Mouse (Mus musculus) spleen, postnatal 0 days (tissue): ENCODE data around the gene Cdc42ep1. TPM values are rescaled to one million over a fixed set of nuclear protein-coding genes. Genes with fewer than 3 reads are reported as not detected.

Experiments
- polyA plus RNA-seq: library from polyadenylated mRNA; unstranded; fragments of >200 nt; fragmentation: Nextera tagmentation; extraction: Ambion mirVana; gene quantifications from 2 replicates; pipeline ENCODE4 v1.2.1, GENCODE M21; 2015

Gene Cdc42ep1
- polyA plus RNA-seq, result 19.1 and 24.8 TPM in 2 replicates

DNA sequence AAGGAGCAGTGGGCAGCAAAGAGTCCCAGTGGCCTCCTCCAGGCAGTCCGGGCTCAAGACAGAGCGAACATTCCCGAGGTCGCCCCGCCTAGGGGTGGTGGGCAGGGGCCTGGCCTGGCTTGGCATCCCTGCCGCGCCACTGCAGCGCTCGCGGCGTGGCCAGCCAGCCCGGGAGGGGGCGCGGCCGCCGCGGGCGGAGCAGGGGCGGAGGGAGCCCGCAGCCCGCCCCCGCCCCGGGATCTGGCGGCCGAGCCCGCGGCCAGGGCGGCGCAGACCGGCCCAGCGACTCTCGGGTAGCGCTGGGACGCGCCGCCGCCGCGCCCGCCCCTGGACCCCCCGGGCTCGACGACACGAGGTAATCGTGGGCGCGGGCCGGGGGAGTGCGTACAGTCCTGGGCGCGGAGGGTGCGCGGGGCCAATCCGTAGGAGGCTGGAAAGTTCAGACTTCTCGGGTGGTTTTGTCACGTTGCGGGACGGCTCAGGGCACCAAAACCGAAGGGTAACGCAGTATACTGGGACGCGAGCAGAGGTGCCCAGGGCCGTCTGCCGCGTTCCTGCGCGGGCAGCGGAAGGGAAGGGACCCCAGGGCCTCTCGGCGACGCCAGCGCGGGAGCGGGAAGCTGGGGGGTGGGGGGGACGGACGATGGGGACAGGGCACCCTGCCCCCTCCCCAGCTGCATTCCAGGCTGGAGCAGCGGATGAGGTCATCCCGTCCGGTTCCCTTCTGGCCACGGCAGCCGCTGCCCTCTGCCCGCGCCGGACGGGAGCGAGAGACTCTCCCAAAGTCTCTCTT, at the start of gene Cdc42ep1:
Cdc42ep1 (plus strand) TSS at position 254 of the 793 bp plus-strand sequence.

DNA sequence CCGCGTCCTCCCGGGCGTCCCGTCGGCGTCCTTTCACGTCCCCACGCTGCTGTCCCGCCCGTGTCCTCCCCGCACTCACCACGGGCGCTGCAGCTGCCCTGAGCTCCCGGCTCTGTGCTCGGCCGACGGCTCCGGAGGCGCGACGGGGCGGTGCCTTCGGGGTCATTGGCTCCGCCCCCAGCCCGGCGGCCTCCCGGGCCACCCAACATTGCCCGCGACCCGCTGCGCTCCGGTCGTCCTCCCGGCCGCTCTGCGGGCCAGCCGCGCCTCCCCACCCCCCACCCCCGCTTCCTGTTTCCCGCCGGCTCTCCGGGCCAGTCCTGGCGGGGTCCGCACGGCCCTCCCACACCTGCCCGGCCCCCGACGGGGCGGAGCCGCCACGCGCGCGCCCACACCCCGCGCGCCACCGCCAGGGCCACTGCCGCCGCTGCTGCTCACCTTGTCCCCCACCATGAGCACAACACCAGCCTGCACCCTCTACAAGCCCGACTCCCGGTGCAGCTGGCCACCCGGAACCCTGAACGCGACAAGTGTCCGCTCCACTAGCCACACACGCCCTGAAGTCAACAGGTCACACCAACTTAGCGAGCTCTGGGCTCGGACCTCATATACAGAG, 39.5 kb upstream of the Cdc42ep1 start, which contains the start of gene Card10:
Card10 (minus strand) TSS at position 267 of the 616 bp plus-strand sequence.

DNA sequence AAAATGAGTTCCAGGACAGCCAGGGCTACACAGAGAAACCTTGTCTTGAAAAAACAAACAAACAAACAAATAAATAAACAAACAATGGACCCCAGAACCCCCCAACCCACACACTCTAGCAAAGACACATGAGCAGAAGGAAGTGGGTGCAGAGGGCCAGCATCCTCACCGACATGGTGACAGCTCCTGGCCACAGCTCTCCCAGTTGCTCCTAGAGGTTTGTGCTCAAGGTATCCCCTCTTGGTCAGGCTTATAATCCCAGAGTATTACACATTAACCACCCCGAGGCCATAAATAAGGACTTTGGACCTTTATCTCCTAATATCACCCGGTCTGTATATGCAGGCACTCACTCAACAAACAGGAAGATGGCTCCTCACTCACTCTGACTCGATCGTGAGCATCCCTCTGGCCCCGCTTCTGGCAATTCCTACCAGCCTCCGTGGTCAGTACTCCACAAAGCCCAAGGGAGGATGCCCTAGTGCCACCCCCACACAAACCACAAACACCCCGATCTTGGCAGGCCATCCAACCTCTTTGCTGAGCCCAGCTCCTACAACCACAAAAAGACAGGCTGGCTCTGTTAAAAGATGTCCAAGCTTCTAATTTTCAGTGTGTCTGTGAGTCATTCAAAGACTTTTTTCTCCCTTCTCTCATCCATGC, 13.0 kb downstream of the Cdc42ep1 start, which contains the start of gene Lgals2:
Lgals2 (minus strand) TSS at position 227 of the 663 bp plus-strand sequence.

DNA sequence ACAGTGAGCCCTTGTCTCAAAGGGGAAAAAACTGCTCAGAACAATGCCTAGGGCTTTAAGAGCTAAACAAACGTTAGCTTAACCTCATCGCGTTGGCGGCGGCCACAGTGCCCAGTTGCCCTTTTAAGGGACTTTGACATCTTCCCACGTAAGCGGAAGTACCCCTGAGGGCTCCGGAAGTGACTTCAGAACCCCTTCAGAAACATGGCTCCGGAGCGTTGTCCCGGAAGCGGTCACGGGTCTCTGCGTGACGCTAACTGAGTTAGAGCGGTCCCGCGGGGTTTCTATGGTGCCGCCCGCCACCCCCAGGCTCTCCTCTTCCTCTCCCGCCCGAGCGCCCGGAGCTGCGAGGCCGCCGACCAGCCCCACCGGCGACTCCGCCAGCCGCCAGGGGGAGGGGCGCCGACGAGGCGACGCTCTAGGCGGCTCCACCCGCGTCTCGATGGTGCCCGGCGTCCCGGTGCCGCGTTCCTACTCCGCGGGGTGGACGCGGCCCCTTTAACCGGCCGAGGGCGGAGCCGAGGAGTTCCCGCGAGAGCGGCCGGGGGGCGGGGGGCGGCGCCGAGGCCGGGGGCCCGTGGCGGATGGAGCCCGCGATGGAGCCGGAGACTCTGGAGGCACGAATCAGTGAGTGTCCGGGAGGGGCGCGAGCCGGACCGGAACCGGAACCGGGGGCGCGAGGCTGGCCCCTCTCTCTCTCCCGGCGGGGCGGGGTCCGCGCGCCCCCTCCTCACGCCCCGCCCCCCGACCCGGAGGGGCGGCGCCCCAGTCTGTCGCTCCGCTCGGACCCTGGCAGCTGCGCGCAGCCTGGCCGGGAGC, 34.8 kb downstream of the Cdc42ep1 start, which contains the start of gene Gga1:
Gga1 (plus strand) TSS at position 200 of the 819 bp plus-strand sequence.

DNA sequence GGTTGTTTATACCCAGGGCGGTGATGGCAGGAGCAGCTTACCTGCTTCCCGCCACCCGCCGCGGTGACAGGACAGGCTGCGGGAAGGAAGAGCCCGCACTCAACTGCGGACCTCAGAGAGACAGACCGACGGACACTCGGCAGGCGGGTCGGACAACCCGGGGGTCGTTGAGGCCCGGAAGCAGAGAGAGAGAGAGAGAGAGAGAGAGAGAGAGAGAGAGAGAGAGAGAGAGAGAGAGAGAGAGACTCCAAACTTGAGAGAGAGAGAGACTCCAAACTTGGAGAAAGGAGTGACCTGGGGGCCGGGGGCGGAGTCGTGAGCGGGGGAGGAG, 57.0 kb downstream of the Cdc42ep1 start, which contains the start of gene Gm49510:
Gm49510 (plus strand) TSS at position 259 of the 331 bp plus-strand sequence.

DNA sequence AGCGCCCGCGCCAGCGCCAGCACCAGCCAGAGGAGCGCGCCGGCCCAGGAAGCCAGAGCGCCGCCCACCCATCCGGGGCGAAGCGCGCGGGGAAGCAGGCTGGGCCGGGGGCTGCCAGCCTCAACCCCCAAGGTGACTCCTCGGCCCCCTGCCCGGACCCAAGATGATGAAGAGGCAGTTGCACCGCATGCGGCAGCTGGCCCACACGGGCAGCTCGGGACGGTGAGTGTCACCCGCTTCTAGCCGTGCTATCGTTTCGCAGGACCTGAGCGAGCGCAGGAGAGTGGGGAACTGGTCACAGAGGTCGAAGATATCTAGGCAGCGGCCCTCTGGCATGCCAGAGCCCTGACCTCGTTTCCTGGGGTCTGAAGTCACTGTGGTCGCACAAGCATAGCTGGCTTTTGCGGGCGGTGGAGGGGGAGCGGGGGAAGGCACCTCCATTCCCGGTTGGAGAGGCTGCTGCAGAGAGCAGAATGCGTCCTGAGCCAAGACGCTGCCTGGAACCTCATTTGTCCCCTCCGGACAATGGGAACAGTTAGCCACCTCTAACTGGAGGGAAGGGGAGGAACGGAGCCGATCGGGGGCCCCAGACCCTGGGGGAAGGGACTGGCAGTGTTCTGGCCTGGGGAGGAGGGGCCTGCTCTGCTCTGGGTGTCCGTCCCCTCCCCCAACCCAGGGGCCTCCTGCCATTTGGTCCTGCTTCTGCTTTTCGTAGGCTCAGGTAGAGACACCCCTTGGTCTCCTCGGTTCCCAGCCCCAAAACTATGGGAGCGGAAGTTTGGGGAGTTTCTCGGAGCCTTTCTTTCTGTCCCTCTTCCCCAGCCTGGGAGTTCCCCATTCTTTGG, 57.5 kb downstream of the Cdc42ep1 start, which contains the start of gene Sh3bp1:
Sh3bp1 (plus strand) TSS at position 29 of the 845 bp plus-strand sequence.

Other genes with a start within 250 kb of the Cdc42ep1 start
- 22.1 and 29.7 TPM in 2 replicates for gene Cyth4, start 245.6 kb upstream of the Cdc42ep1 start, polyA plus RNA-seq
- 0.05 TPM in 2 replicates for gene Elfn2, start 123.9 kb upstream of the Cdc42ep1 start, polyA plus RNA-seq
- 12.7 and 15.6 TPM in 2 replicates for gene Mfng, start 69.1 kb upstream of the Cdc42ep1 start, polyA plus RNA-seq
- gene Card10, start 39.6 kb upstream of the Cdc42ep1 start, polyA plus RNA-seq, result 2.0 and 2.5 TPM in 2 replicates
- gene Lgals2, start 12.9 kb downstream of the Cdc42ep1 start, polyA plus RNA-seq, result 2.3 and 2.9 TPM in 2 replicates
- gene Gga1, start 34.6 kb downstream of the Cdc42ep1 start, polyA plus RNA-seq, result 20.4 and 24.6 TPM in 2 replicates
- 0.34 and 0.46 TPM in 2 replicates for gene Gm49510, start 57.0 kb downstream of the Cdc42ep1 start, polyA plus RNA-seq
- 17.5 and 24.0 TPM in 2 replicates for gene Sh3bp1, start 57.1 kb downstream of the Cdc42ep1 start, polyA plus RNA-seq
- gene Pdxp, start 71.3 kb downstream of the Cdc42ep1 start, polyA plus RNA-seq, result 5.4 and 6.1 TPM in 2 replicates
- 444 and 544 TPM in 2 replicates for gene Lgals1, start 84.1 kb downstream of the Cdc42ep1 start, polyA plus RNA-seq
- 33.0 and 33.8 TPM in 2 replicates for gene Nol12, start 92.3 kb downstream of the Cdc42ep1 start, polyA plus RNA-seq
- gene Triobp, start 105.1 kb downstream of the Cdc42ep1 start, polyA plus RNA-seq, result 14.7 and 17.5 TPM in 2 replicates
- 102 and 129 TPM in 2 replicates for gene H1f0, start 185.8 kb downstream of the Cdc42ep1 start, polyA plus RNA-seq
- gene Galr3, start 199.3 kb downstream of the Cdc42ep1 start, polyA plus RNA-seq, result 0.18 TPM in 1 of 2 replicates, not detected in the other
- 57.8 and 63.1 TPM in 2 replicates for gene Ankrd54, start 220.3 kb downstream of the Cdc42ep1 start, polyA plus RNA-seq
- gene Eif3l, start 232.6 kb downstream of the Cdc42ep1 start, polyA plus RNA-seq, result 108 and 112 TPM in 2 replicates